Mouse (Mus musculus) small intestine, adult 2 months (tissue): Measurements from ENCODE around the gene Itsn1. TPM values are rescaled to one million over a fixed set of nuclear protein-coding genes. Genes with fewer than 3 reads are reported as not detected.

ENCODE experiments used
- H3K27ac ChIP-seq: fragments of 200-500 bp; 2 replicates; pipeline ENCODE4 v1.5.1; 2012; ENCODE audit warnings: low read depth, low read length, control low read depth, inconsistent platforms; ENCODE audit not compliant: insufficient read depth
- H3K27me3 ChIP-seq: fragments of 200-500 bp; 2 replicates; pipeline ENCODE4 v1.6.1; 2012; ENCODE audit warnings: mild to moderate bottlenecking, moderate library complexity, low read length, inconsistent platforms; ENCODE audit not compliant: control insufficient read depth, insufficient read depth
- H3K36me3 ChIP-seq: fragments of 200-500 bp; 2 replicates; pipeline ENCODE4 v1.6.1; 2012; ENCODE audit warnings: mild to moderate bottlenecking, low read length, control low read depth, inconsistent platforms; ENCODE audit not compliant: control insufficient read depth, insufficient read depth
- H3K4me1 ChIP-seq: fragments of 200-500 bp; 2 replicates; pipeline ENCODE4 v1.6.1; 2012; ENCODE audit warnings: low read length, inconsistent platforms, mixed read lengths; ENCODE audit not compliant: control insufficient read depth, insufficient read depth, insufficient read length
- H3K4me3 ChIP-seq: fragments of 200-500 bp; 2 replicates; pipeline ENCODE4 v1.5.1; 2012; ENCODE audit warnings: low read depth, mild to moderate bottlenecking, control low read depth, inconsistent platforms, low read length, moderate library complexity
- CTCF ChIP-seq: fragments of 200-500 bp; IDR thresholded peaks from 2 replicates; pipeline ENCODE4 v1.5.1; 2012; ENCODE audit warnings: low read depth, mild to moderate bottlenecking, control low read depth, inconsistent platforms, low read length, moderate library complexity, mixed read lengths; ENCODE audit not compliant: insufficient replicate concordance, insufficient read length; ENCODE audit errors: extremely low read depth
- POLR2A ChIP-seq: fragments of 200-500 bp; IDR thresholded peaks from 2 replicates; pipeline ENCODE4 v1.6.1; 2012; ENCODE audit warnings: low read depth, mild to moderate bottlenecking, control low read depth, inconsistent platforms, low read length, moderate library complexity
- whole genome bisulfite sequencing: fragments of 180-500 bp; shearing (Covaris S2); methylation state at CpG from one replicate; pipeline ENCODE4 v1.1.7; 2018; 5-methylcytosine and 5-hydroxymethylcytosine counted together
- polyA plus RNA-seq: library from polyadenylated mRNA; depleted of rRNA; stranded (reverse); fragments of >200 nt; gene quantifications from 2 replicates; pipeline ENCODE4 v1.2.3, GENCODE M21; 2012

The Itsn1 gene
- polyA plus RNA-seq, 1 experiment: 15.6 TPM

DNA sequence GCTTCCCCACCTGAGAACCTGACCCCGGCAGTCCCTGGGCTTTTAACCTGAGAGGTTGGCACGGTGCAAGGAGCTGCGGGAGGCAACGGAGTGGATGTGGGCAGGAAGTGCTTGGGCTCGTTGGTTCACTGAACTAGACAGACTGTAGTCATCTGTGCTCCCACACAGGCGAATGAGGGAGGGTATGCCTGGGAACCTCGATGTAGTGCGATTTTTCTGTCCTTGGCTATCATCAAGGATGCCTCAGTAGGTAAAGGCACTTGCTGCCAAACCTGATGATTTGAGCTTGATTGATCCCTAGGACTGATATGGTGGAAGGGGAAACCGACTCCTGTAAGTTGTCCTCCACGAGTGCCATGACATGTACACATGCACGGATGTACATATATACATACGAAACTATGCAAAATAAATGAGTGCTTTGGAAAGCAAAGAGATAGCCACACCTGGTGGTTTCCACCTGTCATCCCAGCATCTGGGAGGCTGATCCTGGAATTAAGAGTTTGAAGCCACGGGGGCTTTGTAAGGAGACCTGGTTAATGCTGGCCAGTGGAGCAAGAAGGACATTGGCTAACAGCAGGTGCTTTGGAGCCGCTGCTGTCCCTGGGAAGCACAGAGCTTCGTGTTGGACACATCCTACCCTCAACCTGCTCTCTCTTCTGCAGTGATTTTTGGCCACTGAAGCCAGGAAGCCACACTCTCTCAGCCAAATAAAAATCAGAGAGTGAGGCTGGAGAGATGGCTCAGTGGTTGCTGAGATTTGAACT lies 180.7 kb downstream of the Itsn1 start:
- TF ChIP-seq CTCF: no peak
- no peak for TF ChIP-seq POLR2A
- 83% methylated on average over 15 of the region's 15 CpGs for WGBS
- no peaks in the 10 kb centered on the region for H3K27me3 ChIP-seq
- H3K4me3 ChIP-seq: no peak overlapping the region
- H3K4me1 ChIP-seq: no peaks in the 10 kb centered on the region; the same call in 1 of the 2 replicates
- H3K27ac ChIP-seq: no peak overlapping the region
- H3K36me3 ChIP-seq: no peaks in the 10 kb centered on the region

DNA sequence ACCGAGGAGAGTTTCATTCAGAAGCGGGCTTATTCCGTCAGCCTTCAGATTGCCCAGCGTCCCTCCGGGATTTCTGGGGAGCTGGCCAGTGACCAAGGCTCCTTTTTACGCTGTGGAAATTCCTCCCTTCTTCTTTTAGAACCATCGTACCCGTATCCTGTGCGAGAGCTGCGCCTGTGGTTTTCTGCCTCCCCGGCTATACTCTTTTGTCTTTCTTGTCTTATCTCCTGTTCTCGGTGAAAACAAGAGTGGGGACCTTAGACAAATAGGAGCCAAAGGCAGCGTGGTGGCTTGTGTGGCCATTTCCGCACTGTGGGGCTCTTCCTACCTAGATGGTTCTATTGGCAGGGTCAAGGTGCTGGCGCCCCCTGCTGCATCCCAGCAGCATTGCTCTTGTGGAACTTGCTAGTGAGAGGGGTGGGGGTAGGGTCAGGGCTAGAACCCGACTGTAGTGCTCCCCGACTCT lies 188.6 kb downstream of the Itsn1 start:
- 8% methylated on average over 17 of the region's 17 CpGs for WGBS
- H3K27ac ChIP-seq: no peak overlapping the region

DNA sequence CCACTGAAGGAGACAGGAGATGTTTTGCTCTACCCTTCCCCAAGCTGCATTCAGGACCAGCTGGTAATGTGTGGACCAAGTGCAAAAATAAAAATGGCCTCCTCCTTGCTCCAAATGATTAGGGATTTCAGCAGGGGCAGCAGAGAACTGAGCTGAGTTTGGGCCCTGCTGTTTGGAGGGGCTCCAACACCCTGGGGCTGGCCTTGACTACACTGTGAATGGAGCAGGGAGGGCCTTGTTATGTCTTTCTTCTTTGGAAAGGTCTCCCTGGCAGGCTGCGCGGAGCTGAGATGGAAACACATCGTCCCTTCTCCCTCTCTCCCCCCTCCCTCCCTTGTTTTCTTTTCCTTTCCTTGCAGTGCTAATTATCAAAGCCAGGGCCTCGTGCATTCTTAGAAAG lies 189.4 kb downstream of the Itsn1 start:
- TF ChIP-seq POLR2A (no peak), CTCF (no peak)
- 81% methylated on average over 4 of the region's 4 CpGs for WGBS
- Histone ChIP-seq H3K27me3 (no peaks in the 10 kb centered on the region), H3K4me1 (peaks cover 4% of the 10 kb centered on the region; the same call in 1 of the 2 replicates), H3K4me3 (no peak overlapping the region), H3K27ac (no peak overlapping the region), H3K36me3 (peaks cover 5% of the 10 kb centered on the region)

More for the DNA sequence above, 188.6 kb downstream of the Itsn1 start:
- TF ChIP-seq POLR2A (no peak; the same call in 1 of the 2 replicates), CTCF (peak; percentile 81; the same call in 1 of the 2 replicates)
- H3K4me3 ChIP-seq: peak overlapping the region; percentile 49
- no peaks in the 10 kb centered on the region for H3K36me3 ChIP-seq
- H3K4me1 ChIP-seq: peaks cover 4% of the 10 kb centered on the region; the same call in 1 of the 2 replicates
- H3K27me3 ChIP-seq: no peaks in the 10 kb centered on the region

DNA sequence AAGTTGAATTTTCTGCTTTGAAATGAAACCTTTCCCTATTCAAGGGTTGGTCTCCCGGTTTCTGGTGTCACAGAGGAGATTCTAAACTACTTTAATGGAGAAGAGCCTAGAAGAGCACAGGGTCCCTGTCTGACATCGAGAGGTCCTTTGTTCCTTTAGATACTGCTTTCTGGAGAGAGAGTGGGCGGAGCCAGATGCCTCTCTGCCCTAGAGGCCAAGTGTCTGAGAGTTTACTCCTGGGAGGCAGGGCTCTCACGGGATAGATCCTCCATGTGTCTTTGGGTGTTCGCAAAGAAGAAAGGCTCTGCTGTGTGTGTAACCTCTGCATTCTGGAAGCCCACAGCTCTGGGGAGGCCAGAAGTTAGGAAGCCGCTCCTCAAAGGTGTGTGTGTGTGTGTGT lies 190.0 kb downstream of the Itsn1 start:
- H3K4me1 ChIP-seq: peaks cover 4% of the 10 kb centered on the region; the same call in 1 of the 2 replicates
- peaks cover 11% of the 10 kb centered on the region for H3K36me3 ChIP-seq
- no peaks in the 10 kb centered on the region for H3K27me3 ChIP-seq
- TF ChIP-seq POLR2A: no peak
- TF ChIP-seq CTCF: no peak
- H3K4me3 ChIP-seq: no peak overlapping the region
- WGBS: 61% methylated on average over 6 of the region's 6 CpGs
- no peak overlapping the region for H3K27ac ChIP-seq

DNA sequence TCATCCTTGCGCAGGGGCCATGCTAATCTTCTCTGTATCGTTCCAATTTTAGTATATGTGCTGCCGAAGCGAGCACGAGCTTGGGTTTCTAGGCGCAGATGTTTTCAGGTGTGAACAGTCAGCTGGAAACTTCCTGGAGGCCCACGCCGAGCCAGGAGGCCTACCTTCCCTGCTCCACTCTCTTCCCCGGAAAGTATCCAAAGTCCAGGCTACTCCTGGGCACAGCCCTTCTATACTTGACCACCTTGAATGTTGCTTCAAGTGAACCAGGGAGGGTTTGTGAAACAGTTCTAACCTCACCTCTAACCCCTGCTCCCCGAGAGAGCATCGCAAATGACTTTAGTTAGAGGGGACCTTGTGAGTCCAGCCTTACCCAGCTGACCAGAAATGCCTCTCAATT lies 192.3 kb downstream of the Itsn1 start:
- peaks cover 4% of the 10 kb centered on the region; the same call in 1 of the 2 replicates for H3K4me1 ChIP-seq
- no peak overlapping the region for H3K27ac ChIP-seq
- H3K4me3 ChIP-seq: no peak overlapping the region
- H3K27me3 ChIP-seq: no peaks in the 10 kb centered on the region
- peaks cover 33% of the 10 kb centered on the region for H3K36me3 ChIP-seq
- WGBS: 41% methylated on average over 11 of the region's 11 CpGs
- TF ChIP-seq CTCF (no peak), POLR2A (no peak)

DNA sequence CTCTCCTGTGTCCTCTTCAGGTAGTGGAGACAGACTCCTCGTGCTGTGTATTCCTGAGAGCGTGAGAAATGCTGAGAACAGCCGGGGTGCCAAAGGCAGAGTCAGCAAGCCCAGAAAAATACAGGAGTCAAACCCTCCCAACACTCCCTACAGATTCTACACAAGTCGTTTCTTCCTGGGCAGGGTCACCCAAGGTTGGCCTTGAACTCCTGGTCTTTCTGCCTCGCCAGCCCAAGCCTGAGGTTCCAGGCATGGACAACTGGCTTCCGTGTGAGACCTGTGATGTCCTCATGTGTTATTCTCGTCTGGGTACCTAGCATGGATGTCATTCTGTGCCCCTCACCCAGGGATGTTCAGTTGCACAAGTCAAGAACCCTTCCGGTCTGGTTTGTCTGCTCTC lies 193.9 kb downstream of the Itsn1 start:
- Histone ChIP-seq H3K27ac (no peak overlapping the region), H3K36me3 (peaks cover 48% of the 10 kb centered on the region), H3K27me3 (no peaks in the 10 kb centered on the region), H3K4me1 (peaks cover 3% of the 10 kb centered on the region), H3K4me3 (no peak overlapping the region)
- no peak for TF ChIP-seq CTCF
- no peak for TF ChIP-seq POLR2A
- 75% methylated on average over 8 of the region's 8 CpGs for WGBS

DNA sequence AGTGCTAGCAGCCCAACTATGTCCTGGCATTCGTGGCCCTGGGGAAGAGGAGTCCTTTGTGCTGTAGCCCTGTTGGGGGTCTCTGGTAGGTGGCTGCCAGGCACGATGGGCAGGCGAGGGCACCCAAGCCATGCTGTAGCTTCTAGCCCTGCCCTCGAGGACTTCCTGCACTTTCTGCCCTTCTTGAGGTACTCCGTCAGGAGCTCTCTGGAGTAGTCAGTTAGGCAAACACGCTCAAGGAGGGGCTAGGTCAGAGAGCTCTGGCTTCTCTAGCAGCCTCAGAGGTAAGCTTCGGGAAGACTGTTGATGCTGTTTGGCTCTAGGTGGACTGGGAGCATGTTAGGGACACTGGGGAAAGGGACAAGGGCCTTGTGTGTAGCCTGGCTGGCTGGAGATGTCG lies 195.3 kb downstream of the Itsn1 start:
- Histone ChIP-seq H3K27me3 (no peaks in the 10 kb centered on the region), H3K36me3 (peaks cover 62% of the 10 kb centered on the region), H3K27ac (no peak overlapping the region), H3K4me1 (peaks cover 11% of the 10 kb centered on the region), H3K4me3 (no peak overlapping the region)
- 83% methylated on average over 8 of the region's 8 CpGs for WGBS
- TF ChIP-seq CTCF: no peak
- TF ChIP-seq POLR2A: no peak
